In genomic region chr15:99074019-99074599, GRCm38 (mm10) we compare ENCODE assay signal across 8 mouse cellular contexts. TPM values are rescaled to one million over a fixed set of nuclear protein-coding genes. Genes with fewer than 3 reads are reported as not detected.
DNase-seq lines count a peak whose midpoint lies in the region; ATAC-seq and TF ChIP-seq lines count a peak whose summit lies in the region.

Gene Troap, plus strand, starts transcription at chr15:99074575.

- no peaks in the 10 kb centered on the region for H3K9me3 ChIP-seq in embryonic facial prominence, embryonic 12.5 days
- H3K9me3 ChIP-seq in intestine, embryonic 16.5 days (ENCODE audit: control insufficient read depth, low read length), result no peaks in the 10 kb centered on the region
- H3K9me3 ChIP-seq in neural tube, embryonic 12.5 days, result no peaks in the 10 kb centered on the region

- no peak for TF ChIP-seq POLR2A in lung, adult 2 months (IDR thresholded peaks at IDR 0.05; ENCODE audit: borderline replicate concordance, extremely low read depth, low read depth, low read length)

- H3K4me3 ChIP-seq in lung, adult 2 months (replicated peaks; ENCODE audit: extremely low read depth, low read depth, low read length), result peak within 1 kb of the TSS; percentile 68
- H3K4me3 ChIP-seq in embryonic facial prominence, embryonic 12.5 days, result peak within 1 kb of the TSS; percentile 59
- peak within 1 kb of the TSS; percentile 79 for H3K4me3 ChIP-seq in intestine, embryonic 16.5 days (ENCODE audit: low read length)
- H3K4me3 ChIP-seq in neural tube, embryonic 12.5 days, result peak within 1 kb of the TSS; percentile 55

- H3K9ac ChIP-seq in embryonic facial prominence, embryonic 12.5 days, result peak within 1 kb of the TSS; percentile 70
- peak within 1 kb of the TSS; percentile 76 for H3K9ac ChIP-seq in intestine, embryonic 16.5 days (ENCODE audit: low read depth, low read length)
- H3K9ac ChIP-seq in neural tube, embryonic 12.5 days, result peak within 1 kb of the TSS; percentile 74

- no peak; the same call in none of the 2 replicates for ATAC-seq in embryonic facial prominence, embryonic 12.5 days (ENCODE audit: insufficient number of reproducible peaks, insufficient read depth, low FRiP score, low TSS enrichment)
- ATAC-seq in intestine, embryonic 16.5 days, result peak; percentile 49; the same call in 1 of the 2 replicates
- no peak; the same call in 1 of the 2 replicates for ATAC-seq in neural tube, embryonic 12.5 days (ENCODE audit: low FRiP score, low read depth)

- peaks cover 23% of the 10 kb centered on the region for H3K36me3 ChIP-seq in embryonic facial prominence, embryonic 12.5 days
- H3K36me3 ChIP-seq in intestine, embryonic 16.5 days (ENCODE audit: control insufficient read depth, insufficient read depth, low read length), result peaks cover 12% of the 10 kb centered on the region
- peaks cover 19% of the 10 kb centered on the region for H3K36me3 ChIP-seq in neural tube, embryonic 12.5 days

- TF ChIP-seq CTCF in lung, adult 2 months (IDR thresholded peaks at IDR 0.05; ENCODE audit: insufficient read depth, low read length), result no peak

- peaks cover 5% of the 10 kb centered on the region for H3K4me1 ChIP-seq in lung, adult 2 months (ENCODE audit: control insufficient read depth, insufficient read depth, low read length)
- H3K4me1 ChIP-seq in embryonic facial prominence, embryonic 12.5 days, result peaks cover 28% of the 10 kb centered on the region
- peaks cover 22% of the 10 kb centered on the region for H3K4me1 ChIP-seq in intestine, embryonic 16.5 days (ENCODE audit: control insufficient read depth, insufficient read depth, low read length)
- H3K4me1 ChIP-seq in neural tube, embryonic 12.5 days, result peaks cover 28% of the 10 kb centered on the region

- DNase-seq in lung, adult 2 months, result no peak
- DNase-seq in lung, adult 18-20 months, result no peak
- no peak for DNase-seq in layer of hippocampus, postnatal 10 days (ENCODE audit: low spot score in 2 of 2)
- DNase-seq in left cerebral cortex, adult 8-10 months (ENCODE audit: low spot score in 2 of 2), result no peak
- no peak for DNase-seq in cerebellum, adult 9-10 months

- H3K27ac ChIP-seq in embryonic facial prominence, embryonic 12.5 days, result peak within 1 kb of the TSS; percentile 94
- H3K27ac ChIP-seq in intestine, embryonic 16.5 days (ENCODE audit: low read length), result peak within 1 kb of the TSS; percentile 96
- H3K27ac ChIP-seq in neural tube, embryonic 12.5 days, result peak within 1 kb of the TSS; percentile 91

- 13% methylated on average over 9 of the region's 9 CpGs for WGBS in lung, adult 2 months
- 18% methylated on average over 9 of the region's 9 CpGs for WGBS in embryonic facial prominence, embryonic 12.5 days
- 21% methylated on average over 9 of the region's 9 CpGs for WGBS in intestine, embryonic 16.5 days
- 24% methylated on average over 9 of the region's 9 CpGs for WGBS in neural tube, embryonic 12.5 days

- H3K27me3 ChIP-seq in embryonic facial prominence, embryonic 12.5 days, result no peaks in the 10 kb centered on the region
- H3K27me3 ChIP-seq in intestine, embryonic 16.5 days (replicated peaks; ENCODE audit: control insufficient read depth, insufficient read depth, low read length), result no peaks in the 10 kb centered on the region
- no peaks in the 10 kb centered on the region for H3K27me3 ChIP-seq in neural tube, embryonic 12.5 days (replicated peaks)

- peak within 1 kb of the TSS; percentile 73 for H3K4me2 ChIP-seq in embryonic facial prominence, embryonic 12.5 days (replicated peaks)
- H3K4me2 ChIP-seq in intestine, embryonic 16.5 days (ENCODE audit: low read depth, low read length), result peak within 1 kb of the TSS; percentile 94
- peak within 1 kb of the TSS; percentile 83 for H3K4me2 ChIP-seq in neural tube, embryonic 12.5 days (replicated peaks)

RNA-seq across cellular contexts. Expression of gene Troap, which starts in this region (rescaled TPM):
- 0.84 and 1.3 TPM in 2 replicates for polyA plus RNA-seq in lung, adult 2 months (2012; rRNA removed)
- polyA plus RNA-seq in embryonic facial prominence, embryonic 12.5 days (2016; fragmentation: Nextera tagmentation; extraction: Ambion mirVana), result 38.5 and 39.0 TPM in 2 replicates
- polyA plus RNA-seq in intestine, embryonic 16.5 days (2015; fragmentation: Nextera tagmentation; extraction: Ambion mirVana), result 20.2 and 25.4 TPM in 2 replicates
- polyA plus RNA-seq in neural tube, embryonic 12.5 days (2016; fragmentation: Nextera tagmentation; extraction: Ambion mirVana), result 24.2 and 25.8 TPM in 2 replicates
- total RNA-seq in layer of hippocampus, postnatal 10 days (2021), result 1 to 10 TPM; 1.4 to 1.7 TPM
- under 1 TPM in 2 of 4 experiments, not detected in 2; 0.74 to 0.95 TPM for total RNA-seq in left cerebral cortex, adult 8-10 months (2022)
